Mouse (Mus musculus): ENCODE data around the gene Nr6a1.
A peak's percentile ranks its signal among the peaks of the same experiment; 100 is the strongest.

The Nr6a1 gene

DNA sequence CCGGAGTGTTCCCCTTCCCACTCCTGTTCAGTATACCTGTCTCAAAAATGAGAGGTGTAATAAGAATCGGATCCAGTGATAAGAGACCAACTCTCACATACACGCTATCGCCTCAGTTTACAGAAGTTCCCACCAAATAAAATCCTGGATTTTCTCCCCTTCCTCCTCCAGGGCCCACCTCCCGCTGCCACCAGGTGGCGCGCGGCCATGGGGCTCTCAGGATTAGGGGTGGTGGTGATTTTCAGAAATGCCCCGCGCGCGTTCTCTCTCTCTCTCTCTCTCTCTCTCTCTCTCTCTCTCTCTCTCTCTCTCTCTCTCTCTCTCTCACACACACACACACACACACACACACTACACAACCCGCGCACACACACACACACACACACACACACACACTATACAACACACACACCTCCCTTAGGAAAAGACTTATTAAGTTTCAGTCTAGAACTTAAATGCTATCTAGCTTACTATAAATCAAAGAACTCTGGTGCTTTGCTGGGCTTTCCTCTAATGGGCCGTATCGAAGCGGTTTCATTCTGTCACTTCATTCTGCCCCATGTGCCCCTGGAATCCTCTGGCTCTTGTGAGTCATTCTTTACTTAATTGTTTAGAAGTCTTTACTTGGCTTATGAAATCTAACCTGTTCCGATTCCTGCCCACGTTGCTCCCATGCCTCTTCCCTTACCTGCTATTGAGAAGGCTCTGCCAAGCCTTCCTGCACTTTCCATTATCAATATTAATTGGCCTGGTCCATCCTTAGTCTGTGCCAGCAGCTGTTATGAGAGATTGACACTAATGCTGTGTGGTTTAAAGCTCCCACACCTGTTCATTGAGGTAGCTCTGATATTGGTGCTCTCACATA, at the start of gene Nr6a1:
TSS of gene Nr6a1 (minus strand) at position 574 of the 865 bp plus-strand sequence.
- DNase-seq (ENCODE audit: low read depth in 2 of 2, low spot score in 2 of 2): peak; percentile 45 to 59

- no peak for DNase-seq (ENCODE audit: low read depth in 2 of 2, low spot score in 2 of 2)
Measured at GRCm38 (mm10) chr2:38975941-38976805, 48.7 kb upstream of the Nr6a1 start.

GRCm38 (mm10) chr2:38975181-38975580, 47.7 kb upstream of the Nr6a1 start:
- no peak for DNase-seq (ENCODE audit: low read depth in 2 of 2, low spot score in 2 of 2)

DNA sequence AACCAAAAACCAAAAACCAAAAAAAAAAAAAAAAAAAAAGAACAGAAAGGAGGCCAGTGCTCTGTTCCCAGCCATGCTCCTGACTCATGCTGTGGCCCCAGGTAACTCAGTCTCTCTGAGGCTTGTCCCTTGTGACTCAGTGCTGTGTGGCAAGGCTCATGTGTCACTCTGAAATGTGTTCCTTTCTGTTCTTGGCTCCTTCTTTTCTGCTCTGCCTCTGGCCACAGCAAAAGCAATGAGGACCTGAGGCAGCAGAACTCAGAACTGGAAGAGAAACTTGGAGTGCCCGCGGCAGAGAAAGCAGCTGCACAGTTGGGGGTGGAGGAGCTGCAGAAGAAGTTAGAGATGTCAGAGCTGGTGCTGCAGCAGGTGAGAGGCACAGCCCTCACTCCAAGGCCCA, 46.7 kb upstream of the Nr6a1 start:
- no peak for DNase-seq (ENCODE audit: low read depth in 2 of 2, low spot score in 2 of 2)

- no peak for DNase-seq (ENCODE audit: low read depth in 2 of 2, low spot score in 2 of 2)
Measured at GRCm38 (mm10) chr2:38973701-38974100, 46.2 kb upstream of the Nr6a1 start.

- DNase-seq (ENCODE audit: low read depth in 2 of 2, low spot score in 2 of 2): no peak
Measured at GRCm38 (mm10) chr2:38973223-38973622, 45.7 kb upstream of the Nr6a1 start.

- DNase-seq (ENCODE audit: low read depth in 2 of 2, low spot score in 2 of 2): no peak
Measured at GRCm38 (mm10) chr2:38970057-38970456, 42.6 kb upstream of the Nr6a1 start.

- no peak for DNase-seq (ENCODE audit: low read depth in 2 of 2, low spot score in 2 of 2)
Measured at GRCm38 (mm10) chr2:38969650-38970049, 42.2 kb upstream of the Nr6a1 start.

DNA sequence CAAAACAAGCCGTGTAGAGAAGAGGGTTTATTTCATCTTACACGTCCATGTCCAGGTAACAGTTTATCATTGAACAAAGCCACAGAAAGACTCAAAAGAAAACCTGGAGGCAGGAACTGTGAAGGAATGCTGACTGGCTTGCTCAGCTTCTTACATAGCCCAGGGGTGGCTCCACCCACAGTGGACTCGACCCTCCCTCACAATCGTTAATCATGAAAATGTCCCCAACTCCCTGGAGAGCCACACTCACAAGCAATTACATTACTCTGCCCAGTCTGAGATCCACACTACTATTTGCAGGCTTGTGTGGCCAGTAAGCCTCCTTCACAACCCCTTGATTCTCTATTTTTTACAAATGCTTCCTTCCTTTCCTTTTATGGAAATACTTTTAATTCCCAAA, 36.7 kb upstream of the Nr6a1 start:
- no peak for DNase-seq (ENCODE audit: low read depth in 2 of 2, low spot score in 2 of 2)

- DNase-seq (ENCODE audit: low read depth in 2 of 2, low spot score in 2 of 2): no peak
Measured at GRCm38 (mm10) chr2:38957671-38958223, 30.3 kb upstream of the Nr6a1 start.

GRCm38 (mm10) chr2:38956062-38956461, 28.6 kb upstream of the Nr6a1 start:
- DNase-seq (ENCODE audit: low read depth in 2 of 2, low spot score in 2 of 2): no peak

- DNase-seq (ENCODE audit: low read depth in 2 of 2, low spot score in 2 of 2): no peak
Measured at GRCm38 (mm10) chr2:38953152-38953883, 25.8 kb upstream of the Nr6a1 start.

DNA sequence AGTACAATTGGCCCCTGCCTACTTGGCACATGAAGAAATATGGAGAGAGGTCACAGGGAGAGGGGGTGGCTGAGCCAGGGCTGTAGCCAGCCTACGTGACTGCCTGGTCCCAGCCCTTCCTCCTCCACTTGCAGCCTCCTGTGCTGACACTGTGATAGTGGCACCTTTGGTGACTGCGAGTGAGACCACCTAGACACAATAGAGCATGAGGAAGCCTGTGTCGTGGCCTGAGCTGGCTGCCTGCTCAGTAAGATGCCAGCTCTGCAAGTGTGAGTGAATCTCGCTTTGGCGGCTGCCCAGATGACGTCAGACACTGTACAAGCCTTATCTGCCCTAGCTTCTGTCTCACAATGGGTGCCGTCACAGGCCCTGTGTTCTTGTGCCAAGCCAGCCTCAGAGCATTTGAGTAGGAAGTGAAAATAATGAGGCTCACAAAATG, 22.8 kb upstream of the Nr6a1 start:
- DNase-seq (ENCODE audit: low read depth in 2 of 2, low spot score in 2 of 2): no peak

DNA sequence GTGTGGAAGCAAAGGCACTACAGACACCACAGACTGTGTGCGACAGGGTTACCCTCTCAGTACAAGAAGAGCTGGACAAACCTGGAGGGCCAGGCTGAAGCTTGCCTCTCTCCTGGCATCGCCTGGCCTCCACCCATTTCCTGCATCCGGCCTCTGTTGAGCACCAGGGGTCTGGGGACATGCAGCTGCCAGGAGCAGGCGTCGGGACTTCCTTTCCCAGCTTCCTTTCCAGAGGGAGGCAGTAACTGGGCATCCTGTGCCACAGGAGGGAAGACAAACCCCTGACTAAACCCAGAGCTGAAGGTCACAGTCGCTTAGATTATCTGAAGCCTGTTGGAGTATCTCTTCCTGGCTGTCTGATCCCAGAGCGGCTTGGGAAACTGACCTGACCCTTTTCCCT, 20.1 kb upstream of the Nr6a1 start:
- DNase-seq (ENCODE audit: low read depth in 2 of 2, low spot score in 2 of 2): no peak

DNA sequence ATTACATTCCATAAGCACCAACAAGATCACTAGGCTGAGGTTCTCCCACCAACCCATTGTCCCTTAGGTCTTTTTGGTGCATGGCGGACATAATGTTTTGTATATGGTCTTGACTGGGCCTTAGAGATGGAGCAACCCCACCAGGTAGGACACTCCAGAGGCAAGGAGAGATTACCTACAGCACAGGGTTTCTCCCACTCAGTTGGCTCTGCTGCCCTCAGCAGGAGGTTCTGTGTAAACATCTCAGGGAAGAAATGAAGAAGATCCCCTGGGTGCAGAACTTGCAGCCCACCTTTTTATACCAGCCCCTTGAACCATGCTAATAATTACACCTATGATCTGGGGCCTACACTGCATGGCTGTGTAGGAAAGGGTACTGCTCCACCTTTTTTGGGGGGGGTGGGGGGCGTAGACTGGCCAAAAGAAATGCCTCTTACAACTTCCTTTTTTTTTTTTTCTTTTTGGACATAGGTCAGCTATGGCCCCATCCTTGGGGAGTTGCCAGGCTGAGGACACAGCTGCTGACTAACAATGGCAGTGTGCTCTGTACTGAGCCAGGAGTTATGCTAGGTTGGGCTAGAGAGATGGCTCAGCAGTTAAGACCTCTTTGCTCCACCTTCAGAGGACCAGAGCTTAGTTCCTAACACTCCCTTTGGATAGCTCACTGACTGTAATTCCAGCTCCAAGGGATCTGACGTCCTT, 17.1 kb upstream of the Nr6a1 start:
- DNase-seq (ENCODE audit: low read depth in 2 of 2, low spot score in 2 of 2): no peak

GRCm38 (mm10) chr2:38943977-38944376, 16.5 kb upstream of the Nr6a1 start:
- DNase-seq (ENCODE audit: low read depth in 2 of 2, low spot score in 2 of 2): no peak

- DNase-seq (ENCODE audit: low read depth in 2 of 2, low spot score in 2 of 2): no peak
Measured at GRCm38 (mm10) chr2:38943161-38943560, 15.7 kb upstream of the Nr6a1 start.

DNA sequence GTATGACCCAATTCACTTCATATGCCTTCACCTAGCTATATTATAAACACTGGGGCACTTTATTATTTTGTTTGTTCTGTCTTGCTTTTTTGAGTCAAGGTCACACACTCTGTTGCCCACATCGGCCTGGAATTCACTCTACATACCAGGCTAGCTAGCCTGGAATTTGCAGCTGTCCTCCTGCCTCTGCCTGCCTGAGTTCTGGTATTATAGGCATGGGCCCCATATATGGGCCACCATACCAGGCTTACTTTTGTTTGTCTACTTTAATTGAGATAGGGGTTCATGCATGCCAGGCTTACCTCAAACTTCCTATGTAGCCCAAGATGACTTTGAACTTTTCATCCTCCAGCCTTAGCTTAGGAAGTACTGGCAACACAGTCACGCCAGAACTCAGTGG, 14.4 kb upstream of the Nr6a1 start:
- DNase-seq (ENCODE audit: low read depth in 2 of 2, low spot score in 2 of 2): no peak

DNA sequence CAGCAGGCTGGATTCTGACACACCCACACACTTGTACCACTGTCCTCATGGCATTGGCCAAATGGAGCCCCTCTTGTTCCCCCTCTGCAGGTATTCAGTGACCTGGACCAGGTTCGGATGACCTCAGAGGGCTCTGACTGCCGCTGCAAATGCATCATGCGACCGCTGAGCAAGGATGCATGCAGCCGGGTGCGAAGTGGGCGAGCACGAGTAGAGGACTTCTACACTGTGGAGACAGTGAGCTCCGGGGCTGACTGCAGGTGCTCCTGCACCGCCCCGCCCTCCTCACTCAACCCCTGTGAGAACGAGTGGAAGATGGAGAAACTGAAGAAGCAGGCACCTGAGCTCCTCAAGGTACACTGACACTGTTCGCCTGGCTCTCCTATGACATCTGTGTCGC, 13.9 kb upstream of the Nr6a1 start:
- DNase-seq (ENCODE audit: low read depth in 2 of 2, low spot score in 2 of 2): no peak

GRCm38 (mm10) chr2:38939047-38939446, 11.6 kb upstream of the Nr6a1 start:
- no peak for DNase-seq (ENCODE audit: low read depth in 2 of 2, low spot score in 2 of 2)
